Mouse (Mus musculus) kidney, adult 9 months (tissue): ENCODE results near the gene Ptprd.
"Not testable (repeated sequence)": the region's sequence is repeated elsewhere in the genome, so short reads cannot be mapped to it uniquely, and the experiment has no call there.

Experiments used
- DNase-seq: peaks from one replicate; pipeline ENCODE4 v3.0.0; 2022

The Ptprd gene

DNA sequence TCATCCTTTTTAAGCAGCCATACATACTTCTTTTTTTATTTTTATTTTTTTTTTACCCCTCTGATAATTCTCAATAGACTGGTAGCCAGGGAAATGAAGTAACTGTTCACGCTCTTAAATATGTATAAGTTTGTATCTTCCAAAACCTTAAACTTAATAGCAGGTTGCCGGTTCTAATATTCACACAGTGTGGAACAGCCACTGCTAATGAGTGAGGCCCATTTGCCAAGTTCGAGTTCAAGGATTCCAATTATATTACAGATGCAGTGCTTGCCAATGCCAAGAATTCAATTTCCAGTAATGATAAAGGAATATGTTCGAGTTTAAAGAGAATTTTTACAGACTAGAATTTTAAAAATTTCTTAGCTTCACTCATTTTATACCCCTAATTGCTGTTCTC, 322.3 kb downstream of the Ptprd start:
- DNase-seq = no peak

DNA sequence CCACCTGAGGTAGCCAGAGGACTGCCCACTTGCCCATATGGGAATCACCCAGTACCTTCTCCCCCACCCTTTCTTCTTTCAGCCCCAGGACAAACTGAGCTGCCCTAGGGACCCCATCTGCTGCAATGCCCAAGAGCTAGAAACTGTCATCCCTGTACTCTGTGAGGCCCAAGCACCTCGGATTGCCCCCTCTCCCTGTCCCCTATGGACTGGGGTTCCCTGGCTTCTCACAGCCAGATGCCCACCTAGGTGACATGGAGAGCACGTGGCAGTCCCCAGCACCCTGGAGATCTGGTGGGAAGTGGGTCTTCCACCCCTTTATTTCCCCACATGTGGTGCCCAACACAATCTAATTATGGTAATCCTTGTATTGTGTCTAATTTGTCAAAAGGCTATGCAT, 331.5 kb downstream of the Ptprd start:
- no peak for DNase-seq

DNA sequence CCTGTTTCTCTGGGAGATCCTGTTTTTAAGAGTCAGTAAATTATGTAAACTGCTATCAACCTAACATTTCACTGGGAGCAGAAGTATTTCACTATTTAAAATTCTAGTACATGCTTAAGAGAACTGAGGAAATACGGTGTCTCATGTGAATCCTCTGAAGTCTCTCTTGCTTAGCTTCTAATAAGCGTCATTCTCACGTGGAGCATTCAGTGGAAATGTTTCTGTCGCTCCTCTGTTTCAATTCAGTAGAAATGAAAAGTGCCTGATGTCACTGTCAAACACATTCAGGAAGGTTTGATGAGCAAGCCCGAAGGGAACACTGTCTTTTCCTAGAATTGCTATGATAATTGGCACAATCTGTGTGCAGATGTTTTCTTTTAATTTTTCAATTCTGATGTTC, 350.5 kb downstream of the Ptprd start:
- no peak for DNase-seq

DNA sequence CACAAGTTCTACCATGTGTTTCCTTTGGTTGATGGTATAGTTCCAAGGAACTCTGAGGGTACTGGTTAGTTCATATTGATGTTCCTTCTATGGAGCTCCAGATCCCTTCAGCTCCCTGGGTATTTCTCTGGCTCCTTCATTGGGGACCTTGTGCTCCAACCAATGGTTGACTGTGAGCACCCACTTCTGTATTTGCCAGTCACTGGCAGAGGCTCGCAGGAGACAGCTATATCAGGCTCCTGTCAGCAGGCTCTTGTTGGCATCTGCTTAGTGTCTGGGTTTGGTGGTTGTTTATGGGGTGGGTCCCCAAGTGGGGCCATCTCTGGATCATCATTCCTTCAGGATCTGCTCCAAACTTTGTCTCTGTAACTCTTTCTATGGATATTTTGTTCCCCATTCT, 414.4 kb downstream of the Ptprd start:
- not testable (repeated sequence) for DNase-seq

DNA sequence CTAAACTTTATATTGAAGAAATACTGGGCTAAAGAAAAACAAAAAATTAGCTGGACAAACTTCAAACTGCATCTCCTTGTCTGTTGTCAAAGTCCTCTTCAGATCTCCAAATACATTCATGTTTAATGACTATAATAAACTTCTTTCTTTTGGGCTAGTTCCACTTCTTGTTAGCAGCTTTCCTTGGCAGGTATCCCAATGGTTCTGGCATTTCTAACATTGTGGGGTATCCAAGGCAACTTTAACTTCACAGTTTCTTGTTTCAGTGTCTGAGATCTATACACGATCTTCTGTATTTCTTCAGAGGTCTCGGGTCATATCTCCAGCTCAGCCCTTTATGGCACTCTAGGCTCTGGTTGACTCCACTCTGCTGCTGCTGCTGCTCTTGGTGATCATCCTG, 434.5 kb downstream of the Ptprd start:
- DNase-seq = no peak

DNA sequence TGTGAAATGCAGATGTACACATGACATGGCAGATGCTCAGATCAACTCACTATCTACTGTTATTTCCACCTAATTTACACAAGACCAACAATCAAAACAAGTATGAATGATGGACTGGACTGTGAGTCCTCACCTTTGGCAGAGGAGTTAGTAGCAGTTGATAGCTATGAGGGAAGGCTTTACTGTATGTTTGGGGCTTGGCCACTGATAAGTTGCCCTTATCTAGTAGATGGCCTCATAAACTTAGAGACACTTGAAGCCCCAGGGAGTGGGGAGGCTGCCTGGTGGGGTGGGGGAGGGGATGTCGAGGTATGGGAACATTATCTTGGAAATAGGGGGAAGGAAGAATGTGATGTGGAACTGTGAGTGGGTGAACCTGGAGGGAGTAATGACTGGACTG, 448.0 kb downstream of the Ptprd start:
- DNase-seq = no peak

DNA sequence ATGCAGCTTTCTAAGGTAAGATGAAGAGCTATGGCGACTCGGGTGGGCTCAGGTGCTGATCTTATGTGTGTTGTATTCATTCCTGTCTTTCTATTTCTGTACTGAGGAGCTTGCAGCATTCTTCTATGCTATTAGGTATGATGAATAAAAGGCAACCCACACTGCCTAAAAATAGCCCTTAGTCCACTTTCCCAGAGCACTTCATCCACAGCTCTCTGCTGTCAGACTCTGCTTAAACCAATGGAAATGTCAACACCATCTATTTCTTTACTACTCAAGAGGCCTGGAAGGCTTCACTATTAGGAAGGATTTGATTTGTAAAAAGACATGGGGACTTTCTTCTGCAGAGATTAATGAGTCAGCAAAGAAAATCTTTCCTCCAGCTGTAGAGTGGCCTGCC, 468.4 kb downstream of the Ptprd start:
- no peak for DNase-seq

DNA sequence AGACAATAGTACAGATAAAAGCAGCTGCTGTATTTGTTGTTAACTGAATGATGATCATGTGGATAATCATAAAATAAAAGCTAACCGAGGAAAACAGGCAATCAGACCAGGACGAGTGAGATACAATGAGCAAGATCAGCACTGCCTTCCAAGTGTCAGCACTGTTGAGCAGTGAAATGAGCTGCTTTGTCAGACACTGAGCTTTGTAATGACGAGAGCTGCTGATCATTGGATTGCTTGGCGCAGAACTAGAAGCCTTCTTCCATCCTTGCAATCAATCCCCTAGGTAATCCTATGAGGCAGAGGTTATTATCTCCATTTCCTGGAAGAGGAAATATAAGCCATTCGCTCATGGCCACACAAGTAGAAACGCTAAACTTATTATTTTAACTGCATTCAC, 489.9 kb downstream of the Ptprd start:
- no peak for DNase-seq

DNA sequence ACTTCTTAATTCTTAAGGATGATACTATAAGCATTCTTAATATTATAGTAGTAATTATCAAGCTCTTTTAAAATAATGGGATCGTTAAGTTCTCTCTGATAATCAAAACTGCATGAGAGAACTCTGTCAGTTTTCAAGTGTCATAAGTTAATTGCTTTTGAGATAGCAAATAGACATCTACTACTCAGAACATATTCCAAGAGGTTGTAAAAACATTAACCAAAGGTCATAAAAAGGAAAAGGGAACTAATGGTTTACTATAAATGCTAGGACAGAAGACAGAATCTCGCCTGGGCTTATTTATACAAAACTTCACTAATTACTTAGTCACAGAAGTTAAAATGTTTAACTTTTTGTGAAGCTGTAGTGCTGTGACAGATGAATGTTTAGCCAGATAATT, 494.0 kb downstream of the Ptprd start:
- peak; percentile 19 for DNase-seq

DNA sequence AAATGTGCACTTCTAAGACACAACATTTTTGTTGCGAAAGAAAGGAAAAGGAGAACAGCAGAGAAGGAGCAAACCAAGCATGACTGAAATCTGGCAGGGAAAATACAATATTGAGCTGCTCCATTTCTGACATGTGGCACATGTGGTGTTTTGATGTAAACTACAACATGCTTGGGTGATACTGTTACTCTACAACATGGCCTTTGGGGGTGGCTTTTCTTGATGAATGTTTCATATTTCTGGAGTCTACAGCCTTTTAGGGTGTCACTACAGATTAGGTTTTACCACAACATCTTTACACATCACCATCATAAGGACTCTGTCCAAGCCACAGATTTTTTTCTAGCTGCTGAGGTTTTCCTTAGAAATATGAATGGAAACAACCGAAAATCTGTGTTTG, 501.5 kb downstream of the Ptprd start:
- no peak for DNase-seq

DNA sequence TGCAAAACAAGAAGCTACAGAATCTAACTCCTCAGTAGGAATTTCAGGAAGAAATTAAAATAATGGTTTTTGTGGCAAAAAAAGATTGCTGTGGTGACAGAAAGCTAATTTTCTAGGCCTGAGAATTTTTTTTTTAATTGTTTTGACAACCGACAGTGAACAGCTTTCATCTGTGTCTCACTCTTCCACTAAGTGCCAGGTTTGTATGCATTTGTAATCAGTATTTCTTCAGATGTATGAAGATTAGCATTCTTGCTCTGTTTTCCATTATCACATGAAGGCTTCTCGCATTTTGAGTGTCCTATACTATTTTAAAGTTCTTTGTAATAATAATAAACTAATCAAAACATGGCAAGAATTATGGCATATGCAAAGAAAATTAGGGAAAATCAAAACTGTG, 513.5 kb downstream of the Ptprd start:
- DNase-seq = no peak

DNA sequence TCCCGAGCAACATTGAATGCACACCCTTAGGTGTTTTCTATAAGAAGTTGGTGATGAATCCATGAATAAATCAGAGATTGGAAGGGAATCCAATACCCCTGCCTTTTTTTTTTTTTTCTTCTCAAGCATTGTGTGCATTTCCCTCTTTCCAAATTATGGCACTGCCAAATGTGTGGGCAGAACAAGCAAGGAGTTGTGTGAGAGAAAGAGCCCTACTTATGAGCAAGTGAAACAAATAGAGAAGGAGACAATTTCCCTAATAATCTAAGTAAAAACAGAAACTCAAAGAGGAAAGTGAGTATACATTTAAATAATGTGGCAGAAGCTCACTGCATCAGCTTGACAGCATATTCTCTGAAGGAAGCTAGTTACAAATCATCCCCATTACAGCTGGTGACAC, 536.0 kb downstream of the Ptprd start:
- no peak for DNase-seq

DNA sequence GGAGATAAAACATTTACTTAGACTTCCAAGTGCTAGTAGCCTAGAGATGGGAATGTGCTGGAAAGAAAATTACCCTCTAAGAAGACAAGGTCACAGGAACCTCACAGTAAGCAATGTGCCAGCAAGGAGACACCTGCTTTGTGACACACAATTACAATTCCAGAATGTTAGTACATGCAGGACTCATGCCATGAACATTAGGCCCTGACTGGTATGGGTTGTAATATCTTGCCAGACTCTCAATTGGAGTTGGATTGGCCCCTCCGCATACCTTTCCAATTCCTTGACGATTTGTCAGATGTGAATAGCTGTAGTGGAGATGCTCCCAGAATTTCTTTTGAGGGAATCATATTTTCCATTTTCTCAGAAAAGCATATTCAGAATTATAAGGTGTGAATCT, 547.0 kb downstream of the Ptprd start:
- DNase-seq = no peak

DNA sequence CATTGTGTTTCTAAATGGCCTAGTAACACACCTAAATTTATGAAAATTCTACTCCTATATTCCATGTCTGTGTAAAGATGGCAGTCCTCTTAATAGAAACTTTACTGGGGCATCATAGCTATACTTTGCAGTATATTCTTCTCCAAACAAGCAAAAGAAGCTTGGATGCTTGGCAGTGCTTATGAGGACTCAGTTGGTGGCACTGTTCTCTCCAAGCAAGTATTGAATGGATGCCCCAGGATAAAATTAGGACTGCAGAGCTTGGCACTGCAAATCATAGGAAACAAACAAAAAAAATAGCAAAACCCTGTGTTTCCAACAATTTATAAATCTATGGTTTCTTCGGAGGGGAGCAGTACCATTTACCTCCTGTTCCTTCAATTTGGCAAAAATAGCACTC, 549.5 kb downstream of the Ptprd start:
- no peak for DNase-seq

DNA sequence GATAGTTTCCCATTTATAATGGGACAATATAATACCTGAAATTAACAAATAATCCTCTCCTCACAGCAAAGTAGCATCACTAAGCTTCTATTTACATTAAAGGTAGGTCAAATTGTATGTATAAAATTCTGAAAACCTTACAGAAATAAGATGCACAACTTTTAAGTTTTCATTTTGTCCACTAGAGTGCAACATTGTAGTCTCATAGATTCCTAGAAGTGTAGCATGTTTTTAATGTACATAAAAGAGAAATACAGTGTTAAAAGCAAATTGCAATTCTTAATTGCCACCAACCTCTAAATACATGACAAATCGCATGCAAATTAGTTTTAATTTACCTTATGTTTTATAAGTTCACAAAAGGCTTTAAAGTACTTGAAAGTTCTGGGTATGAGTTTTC, 556.1 kb downstream of the Ptprd start:
- no peak for DNase-seq

DNA sequence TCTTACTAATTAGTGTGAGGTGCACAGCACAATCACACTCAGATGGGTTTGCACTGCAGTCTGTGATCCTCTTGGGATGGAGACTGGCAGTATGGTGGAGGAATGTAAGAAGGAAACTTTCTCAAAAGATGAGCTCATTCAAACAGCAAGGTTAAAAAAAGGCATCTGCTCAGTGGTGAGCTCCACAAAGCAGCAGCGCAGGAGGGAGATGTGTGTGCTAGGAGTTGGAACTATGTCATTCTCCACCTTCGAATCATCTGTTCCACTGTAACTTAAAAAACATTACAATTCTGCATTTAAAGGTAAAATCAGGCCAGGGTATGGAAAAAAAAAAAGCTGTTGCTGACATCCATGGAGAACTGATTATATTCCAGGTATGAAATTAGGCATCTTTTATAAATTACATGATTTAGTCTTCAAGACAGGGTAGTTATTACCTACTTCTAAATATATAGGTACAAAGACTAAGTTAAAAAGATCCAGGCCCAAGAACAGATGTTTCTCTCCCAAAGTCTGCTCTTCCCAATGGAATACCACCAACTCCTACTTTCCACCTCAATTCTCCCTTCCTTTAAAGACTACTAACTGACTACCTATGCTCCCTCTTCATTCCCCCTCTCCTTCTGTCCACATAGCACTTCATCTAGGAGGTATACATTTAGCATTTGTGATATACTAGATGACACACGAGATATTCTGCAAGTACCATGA, 562.0 kb downstream of the Ptprd start:
- DNase-seq = no peak

DNA sequence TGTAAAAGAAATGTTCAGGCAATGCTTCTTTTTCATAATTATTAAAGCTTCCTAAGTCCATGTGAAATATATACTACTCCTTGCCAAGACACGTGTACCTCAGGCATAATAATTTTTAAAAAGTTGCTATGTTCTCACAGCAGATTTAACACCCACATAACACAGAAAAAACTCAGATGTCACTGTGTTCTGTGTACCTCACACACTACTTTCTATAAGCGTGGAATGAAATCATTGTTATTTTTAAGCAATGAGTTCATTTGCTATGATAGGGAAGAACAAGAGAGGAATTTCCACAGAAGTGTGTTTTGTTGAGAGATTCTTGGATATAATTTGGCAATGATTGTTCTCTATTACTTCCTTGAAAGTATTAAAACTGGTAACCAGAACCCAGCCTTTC, 562.9 kb downstream of the Ptprd start:
- DNase-seq = no peak

DNA sequence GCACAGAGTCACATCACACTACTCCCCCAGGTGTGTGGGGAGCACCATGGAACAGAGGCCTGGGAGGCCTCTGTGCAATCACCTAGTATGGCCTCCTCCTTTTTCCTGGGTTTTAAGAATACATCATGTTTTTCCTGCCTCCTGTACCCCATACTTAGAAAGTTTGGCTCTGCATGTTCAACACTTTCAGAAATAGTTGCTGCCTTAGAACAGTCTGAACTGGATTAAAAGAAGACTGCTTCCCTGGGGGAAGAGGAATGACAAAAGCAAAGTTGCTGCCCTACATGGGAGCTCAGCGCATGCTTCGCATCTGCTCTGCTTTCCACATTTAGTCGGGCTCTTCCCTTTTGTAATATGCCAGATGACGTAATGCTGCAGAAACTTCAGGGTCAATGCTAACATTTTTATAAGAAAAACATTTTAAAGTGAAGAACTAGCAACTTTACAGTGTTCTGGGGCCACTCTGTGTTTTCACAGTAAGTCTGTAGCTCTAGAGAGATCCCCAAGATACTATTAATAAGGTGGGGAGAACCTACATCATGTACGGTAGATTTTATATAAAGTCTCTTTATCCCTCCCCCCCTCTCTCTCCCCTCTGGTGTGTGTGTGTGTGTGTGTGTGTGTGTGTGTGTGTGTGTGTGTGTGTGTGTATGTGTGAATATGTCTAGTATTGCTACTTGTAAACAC, 564.2 kb downstream of the Ptprd start:
- DNase-seq = no peak

DNA sequence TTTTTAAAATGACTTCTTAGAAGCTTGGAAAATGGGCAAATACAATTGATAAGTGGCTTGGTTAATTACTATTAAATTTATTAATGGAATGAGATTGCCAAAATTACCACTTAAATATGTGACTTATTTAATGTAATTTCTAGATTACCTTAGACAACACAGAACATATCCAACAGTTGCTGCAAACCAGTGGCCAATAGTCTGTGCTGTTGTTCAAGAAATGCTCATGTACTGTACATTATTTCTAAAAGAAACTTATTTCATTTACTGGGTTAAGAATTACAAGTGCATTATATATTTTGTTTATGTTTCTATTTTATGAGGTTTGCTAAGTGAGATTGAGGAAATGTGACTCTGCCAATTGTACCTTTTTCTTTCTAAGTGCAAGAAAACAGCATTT, 567.3 kb downstream of the Ptprd start:
- DNase-seq = peak; percentile 29

DNA sequence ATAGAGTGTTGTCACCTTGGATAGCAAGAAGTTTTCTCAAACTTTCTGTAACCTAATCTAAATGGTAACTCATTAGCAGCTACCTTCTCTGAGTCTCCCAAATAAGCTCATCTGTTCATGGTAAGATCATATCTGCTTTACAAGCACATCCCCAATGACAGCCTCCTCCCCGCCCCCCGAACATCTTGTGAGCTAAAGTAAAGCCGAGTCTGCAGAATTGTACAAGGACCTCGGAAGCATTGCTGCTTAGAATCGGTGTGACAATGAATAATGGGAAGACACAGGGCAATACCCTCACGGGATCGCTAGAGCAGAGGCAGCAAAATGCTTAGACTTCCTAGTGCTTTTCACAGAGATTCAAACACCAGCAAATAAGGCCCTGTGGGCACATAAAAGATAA, 571.7 kb downstream of the Ptprd start:
- DNase-seq = no peak

DNA sequence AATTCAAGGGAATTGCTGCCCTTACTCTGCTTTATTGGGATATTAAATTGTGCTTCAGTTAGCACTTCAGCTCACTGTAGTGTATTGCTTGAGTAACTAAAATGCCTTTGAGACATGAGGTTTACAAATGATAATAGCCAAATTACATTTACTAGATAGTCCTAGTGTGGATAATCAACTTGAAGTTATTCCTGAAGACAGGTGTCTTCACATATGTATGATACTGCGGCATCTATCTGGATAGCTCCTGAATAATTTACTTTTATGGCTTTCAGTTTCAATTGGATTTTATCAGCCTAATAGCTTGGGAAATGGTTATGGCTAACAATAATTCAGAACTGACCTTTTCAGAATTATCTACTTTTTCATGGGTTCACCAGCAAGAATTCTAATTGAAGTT, 598.6 kb downstream of the Ptprd start:
- no peak for DNase-seq

DNA sequence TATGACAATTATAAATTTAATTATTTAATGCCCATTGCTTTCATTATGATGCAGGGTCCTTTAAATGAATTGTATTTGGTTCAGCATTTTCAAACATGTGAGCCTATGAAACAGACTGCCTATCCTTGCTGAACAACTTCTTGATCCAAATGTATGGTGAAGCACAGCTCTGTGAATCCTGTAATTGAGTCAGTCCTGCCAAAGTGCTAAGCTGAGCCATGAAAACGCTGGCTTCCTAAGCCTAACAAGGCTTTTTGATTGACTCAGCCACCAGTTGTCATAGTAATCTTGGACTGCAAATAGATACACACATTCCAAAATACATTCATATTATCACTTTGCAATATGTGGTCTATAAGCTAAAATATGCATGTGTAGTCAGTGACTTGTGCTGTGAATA, 625.1 kb downstream of the Ptprd start:
- DNase-seq = no peak

DNA sequence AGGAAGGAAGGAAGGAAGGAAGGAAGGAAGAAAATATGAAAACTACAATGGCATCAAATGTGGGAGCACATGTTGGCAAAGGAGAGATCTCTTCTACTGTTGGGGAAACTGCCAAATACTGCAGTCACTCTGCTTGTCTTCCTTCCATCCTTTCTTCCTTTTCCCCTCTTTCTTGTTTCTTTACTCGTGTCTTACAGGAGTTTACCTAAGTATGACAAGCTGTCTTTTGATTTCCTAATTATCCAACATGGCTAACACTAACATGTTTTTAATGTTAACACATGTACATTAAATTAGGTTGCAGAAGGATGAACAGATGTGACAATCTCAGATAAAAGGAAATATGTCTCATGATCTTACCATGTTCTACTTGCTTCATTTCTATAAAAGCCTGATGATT, 625.5 kb downstream of the Ptprd start:
- DNase-seq = no peak

DNA sequence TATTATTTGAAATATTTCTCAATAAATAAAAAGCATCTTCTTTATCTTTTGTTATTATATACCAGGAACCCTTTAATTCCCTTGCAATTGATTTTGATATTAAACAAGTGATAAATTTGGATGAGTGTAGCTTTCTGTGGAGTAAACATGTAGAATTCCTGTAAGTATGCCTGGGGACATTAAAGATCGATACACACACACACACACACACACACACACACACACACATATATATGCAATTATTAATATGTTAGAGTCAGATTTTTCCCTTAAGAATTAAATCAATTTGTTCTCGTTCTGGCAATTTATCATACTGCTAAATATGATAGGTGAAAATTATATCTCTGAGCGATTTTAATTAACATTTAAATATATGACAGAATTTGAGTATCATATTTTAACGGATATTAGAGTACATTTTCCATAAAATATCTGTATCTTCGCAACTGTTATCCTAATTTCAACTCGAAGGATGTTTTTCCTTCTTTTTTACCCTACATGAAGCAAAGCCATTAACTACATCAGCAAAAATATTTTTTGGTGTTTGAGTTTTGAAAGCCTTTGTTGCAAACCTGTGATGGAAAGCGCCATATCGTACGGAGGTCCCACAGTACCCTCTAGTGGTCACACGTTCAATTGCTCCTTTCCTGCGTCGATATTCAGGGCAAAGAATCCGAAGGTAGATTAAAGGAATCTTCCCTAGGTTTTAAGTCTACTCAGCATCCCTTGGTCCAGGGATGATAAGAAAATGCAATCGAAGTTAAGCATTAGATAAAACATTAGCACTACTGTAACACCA, 653.2 kb downstream of the Ptprd start:
- DNase-seq = peak; percentile 42
